Mouse (Mus musculus) forelimb bud, embryonic 11.5 days (tissue): ENCODE data around the gene Tjp3.

Experiments
- DNase-seq: peaks from one replicate; pipeline ENCODE4 v3.0.0-alpha.2; 2012; ENCODE audit warnings: low read depth, low spot score

Gene Tjp3

GRCm38 (mm10) chr10:81268643-81269412, 22.6 kb downstream of the Tjp3 start:
- no peak for DNase-seq

DNA sequence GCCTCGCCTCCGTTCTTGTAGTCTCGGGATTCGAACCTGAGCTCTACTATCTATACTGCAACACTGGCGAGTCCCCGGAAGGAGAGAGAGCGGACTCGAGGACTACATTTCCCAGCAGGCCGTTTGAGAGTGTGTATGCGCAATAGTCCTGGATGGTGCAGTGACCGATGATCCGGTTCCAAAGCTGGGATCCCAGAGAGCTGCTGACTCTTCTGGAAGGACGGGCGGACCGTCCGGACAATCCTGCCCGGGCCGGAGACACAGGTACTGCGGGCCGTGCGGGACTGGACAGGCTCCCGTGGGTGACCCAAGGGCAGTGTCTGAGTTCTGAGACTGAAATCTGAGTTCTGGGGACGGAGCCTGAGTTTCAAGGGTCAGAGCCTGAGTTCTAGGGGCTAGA, 23.3 kb downstream of the Tjp3 start:
- peak; percentile 83 for DNase-seq

DNA sequence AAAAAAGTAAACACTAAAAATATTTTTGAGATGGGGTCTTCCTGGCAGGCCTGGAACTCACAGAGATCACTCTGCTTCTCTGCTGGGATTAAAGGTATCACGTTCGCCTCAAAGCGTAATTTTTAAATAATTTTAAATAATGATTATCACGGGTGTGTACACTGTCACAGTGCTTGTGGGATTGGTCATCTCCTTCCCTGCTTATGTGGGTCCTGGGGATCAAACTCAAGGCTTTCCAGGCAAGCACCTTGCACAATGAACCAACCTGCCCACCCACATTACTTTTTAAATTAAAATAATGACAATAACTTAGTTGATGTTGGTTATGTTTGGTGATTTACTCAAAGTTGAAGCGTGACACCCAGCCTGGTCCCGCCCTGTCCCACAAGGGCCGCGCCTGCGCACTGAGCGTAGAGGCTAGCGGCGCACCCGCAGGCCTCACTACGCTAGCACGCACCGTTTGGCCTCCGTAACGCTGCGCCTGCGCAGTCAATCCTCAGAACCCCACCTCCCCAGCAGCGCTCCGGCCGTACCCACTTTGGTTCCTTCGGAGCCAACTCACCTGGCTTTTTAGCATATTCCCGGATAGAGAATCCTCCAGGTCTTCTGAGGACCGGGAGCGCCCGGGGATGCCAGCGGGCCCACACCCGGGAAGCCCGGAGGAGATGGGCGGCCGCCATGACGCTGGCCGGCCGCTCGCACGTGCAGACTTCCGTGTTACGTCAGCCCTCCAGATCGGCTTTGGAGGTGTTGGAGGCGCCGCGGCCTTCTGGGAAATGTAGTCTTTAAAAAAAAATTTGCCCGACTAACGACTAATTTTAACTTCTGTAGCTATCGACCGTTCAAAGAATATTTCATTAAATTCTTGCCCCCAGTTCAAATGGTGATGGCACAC, 24.9 kb downstream of the Tjp3 start, which contains the start of the genes Mrpl54 and Apba3:
Mrpl54 (minus strand) TSS at position 724 of the 895 bp plus-strand sequence.
Apba3 (plus strand) TSS at position 750 of the 895 bp plus-strand sequence.
- DNase-seq = peak; percentile 94

DNA sequence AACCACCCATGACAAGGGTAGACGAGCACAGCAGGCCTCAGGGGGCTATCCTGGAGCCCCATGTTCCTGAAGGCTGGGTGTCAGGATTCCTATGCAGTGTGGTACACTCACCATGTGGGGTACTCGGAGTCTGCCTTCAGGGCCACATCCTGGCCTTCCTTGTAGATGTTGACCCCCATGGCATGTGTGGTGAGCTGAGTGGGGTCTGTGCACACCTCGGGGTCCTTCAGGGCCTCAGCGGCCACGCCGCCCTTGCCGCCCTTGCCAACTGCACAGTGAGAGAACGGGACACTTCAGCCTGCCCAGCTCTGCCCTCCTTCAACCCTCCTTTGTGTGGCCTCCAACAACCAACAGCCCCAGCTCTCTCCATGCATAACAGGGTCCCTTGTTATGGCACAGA, 25.8 kb downstream of the Tjp3 start:
- DNase-seq = no peak

DNA sequence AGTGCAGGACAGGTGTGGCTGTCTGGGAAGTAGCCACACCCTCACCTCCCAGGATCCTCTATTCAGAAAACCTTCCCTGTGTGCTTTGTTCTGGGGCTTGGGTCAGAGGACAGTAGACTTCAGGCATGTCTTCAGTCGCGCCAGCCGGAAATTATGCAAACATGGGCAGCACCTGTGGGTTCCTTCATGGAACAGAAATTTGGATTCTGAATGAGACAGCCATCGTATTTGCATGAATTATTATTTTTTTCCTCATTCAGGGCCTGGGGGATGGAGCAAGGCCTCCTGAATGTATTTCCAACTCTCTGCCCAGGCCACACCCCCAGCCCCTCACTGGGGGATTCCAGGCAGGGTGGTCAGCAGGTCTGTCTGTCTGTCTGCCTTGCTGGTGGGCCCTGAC, 30.4 kb downstream of the Tjp3 start:
- no peak for DNase-seq

DNA sequence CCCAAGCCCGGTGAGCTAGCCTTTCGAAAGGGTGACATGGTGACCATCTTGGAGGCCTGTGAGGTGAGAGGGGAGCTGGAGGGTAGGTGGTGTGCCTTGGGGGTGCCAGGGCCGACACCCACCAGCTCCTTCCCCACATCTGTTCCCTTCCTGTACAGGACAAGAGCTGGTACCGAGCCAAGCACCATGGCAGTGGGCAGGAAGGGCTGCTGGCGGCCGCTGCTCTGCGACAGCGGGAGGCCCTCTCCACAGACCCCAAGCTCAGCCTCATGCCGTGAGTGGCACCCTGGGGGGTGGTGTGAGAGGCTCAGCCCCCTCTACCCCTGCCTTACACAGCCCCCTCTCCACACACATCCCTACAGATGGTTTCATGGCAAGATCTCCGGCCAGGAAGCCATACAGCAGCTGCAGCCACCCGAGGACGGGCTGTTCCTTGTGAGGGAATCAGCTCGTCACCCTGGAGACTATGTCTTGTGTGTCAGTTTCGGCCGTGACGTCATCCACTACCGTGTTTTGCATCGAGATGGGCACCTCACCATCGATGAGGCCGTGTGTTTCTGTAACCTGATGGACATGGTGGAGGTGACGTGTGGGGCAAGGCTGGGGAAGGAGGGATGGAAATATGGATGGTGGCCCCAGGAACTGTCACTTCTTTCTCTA, 32.0 kb downstream of the Tjp3 start:
- no peak for DNase-seq

- no peak for DNase-seq
Observed at GRCm38 (mm10) chr10:81257158-81258039, 34.0 kb downstream of the Tjp3 start.

DNA sequence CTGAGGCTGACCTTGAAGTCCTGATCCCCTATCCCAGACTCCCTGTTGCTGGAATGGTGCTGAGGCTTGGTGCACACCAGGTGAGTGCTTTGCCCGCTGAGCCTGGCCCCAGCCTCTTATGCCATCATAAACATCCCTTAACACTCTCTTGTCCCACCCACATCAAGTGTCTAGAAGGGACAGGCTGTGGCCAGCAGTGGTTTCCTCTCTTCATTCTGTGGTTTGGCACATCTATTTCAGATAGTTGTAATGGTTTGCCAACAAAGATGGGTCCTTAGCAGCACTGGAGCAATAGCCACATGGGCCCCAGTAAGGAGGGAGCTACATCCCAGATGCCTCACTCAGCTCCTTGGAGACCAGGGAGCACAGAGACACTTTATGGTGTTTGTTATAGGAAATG, 36.5 kb downstream of the Tjp3 start:
- DNase-seq = no peak

GRCm38 (mm10) chr10:81252424-81253419, 38.7 kb downstream of the Tjp3 start, which contains the start of gene Matk:
TSS of gene Matk (plus strand) at chr10:81252935.
- DNase-seq = peak; percentile 64

- no peak for DNase-seq
Observed at GRCm38 (mm10) chr10:81249442-81249841, 41.9 kb downstream of the Tjp3 start.

DNA sequence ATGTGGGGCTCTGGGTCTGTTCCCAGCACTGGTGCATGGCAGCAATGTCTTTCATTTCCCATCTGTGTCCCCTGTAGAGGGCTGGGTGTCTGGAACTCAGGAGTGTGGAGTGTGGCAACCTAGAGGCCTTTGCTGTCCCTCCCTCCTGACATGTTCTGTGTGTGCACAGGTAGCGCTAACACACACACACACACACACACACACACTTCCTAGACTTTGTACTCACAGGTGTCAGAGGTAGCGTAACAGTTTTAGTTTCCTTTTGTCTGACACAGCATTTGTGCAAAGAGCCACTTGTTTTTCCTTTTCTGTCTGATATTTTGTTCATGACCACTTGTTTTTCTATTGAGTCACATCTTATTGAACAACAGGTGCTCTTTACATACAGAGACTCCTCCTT, 43.6 kb downstream of the Tjp3 start:
- DNase-seq = no peak

DNA sequence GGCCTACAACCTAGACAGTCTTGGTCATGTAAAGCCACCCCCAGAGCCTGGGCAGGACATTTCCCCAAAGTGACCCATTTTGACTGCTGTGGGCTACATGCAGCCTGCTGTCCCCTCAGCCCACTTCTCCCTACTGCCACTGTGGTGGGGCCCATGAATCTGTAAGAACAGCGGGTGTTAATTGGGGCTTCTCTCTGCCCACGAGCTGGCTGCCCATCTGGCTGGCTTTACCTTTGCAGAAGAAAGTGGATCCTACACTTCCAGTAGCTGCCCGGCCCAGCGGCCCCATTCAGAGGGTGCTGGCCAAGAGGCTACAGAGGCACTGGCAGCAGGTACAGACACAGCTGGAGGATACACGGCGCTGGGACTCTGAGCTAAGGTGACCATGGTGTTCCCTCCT, 46.2 kb downstream of the Tjp3 start:
- no peak for DNase-seq

GRCm38 (mm10) chr10:81244595-81244994, 46.8 kb downstream of the Tjp3 start:
- peak; percentile 68 for DNase-seq

GRCm38 (mm10) chr10:81244146-81244545, 47.2 kb downstream of the Tjp3 start:
- no peak for DNase-seq

DNA sequence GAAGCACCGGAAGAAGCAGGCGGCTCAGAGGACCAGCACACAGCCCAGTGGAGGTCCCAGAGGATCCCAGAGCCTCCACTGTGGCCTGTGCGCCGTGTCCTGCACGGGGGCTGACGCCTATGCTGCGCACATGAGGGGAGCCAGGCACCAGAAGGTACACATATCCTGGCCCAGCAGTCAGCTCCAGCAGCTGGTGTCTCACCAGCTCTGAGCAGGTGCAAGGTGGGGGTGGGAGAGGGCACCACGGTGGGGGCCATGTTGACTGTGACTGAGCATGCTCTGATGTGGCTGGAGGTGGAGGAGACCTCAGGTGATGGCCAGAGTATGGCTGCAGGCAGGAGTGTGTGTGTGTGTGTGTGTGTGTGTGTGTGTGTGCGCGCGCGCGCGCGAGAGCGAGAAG, 49.4 kb downstream of the Tjp3 start:
- no peak for DNase-seq

DNA sequence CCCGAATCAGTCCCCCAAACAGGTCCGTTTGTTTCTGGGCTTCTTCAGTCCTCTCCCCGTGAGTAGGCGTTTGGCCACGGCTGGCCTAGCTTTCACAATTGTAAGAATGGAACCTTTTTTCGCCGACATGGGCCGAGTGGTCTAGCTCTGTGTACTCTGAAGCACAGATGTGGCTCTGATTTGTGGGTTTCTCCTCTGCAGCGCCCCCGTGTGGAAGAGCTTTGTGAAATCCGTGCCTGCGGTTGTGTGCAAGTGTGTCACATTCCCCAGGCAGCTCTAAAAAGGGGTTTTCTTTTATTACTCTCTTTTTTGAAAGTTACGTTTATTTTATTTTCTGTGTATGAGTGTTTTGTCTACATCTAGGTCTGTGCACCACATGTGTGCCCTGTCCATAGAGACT, 50.5 kb downstream of the Tjp3 start:
- peak; percentile 68 for DNase-seq

DNA sequence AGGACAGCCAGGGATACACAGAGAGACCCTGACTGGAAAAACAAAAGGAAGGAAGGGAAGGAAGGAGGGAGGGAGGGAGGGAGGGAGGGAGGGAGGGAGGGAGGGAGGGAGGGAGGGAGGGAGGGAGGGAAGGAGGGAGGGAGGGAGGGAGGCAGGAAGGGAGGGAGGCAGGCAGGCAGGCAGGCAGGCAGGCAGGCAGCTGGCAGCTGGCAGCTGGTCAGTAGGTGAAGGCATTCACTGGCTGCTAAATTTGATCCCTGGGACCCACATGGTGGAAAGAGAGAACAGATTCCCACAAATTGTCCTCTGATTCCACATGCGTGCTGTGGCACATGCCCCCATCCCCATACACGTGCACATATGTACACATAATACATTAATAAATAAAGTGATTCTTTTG, 52.8 kb downstream of the Tjp3 start:
- no peak for DNase-seq

- no peak for DNase-seq
Observed at GRCm38 (mm10) chr10:81236471-81237268, 54.7 kb downstream of the Tjp3 start.

- DNase-seq = no peak
Observed at GRCm38 (mm10) chr10:81234206-81234605, 57.2 kb downstream of the Tjp3 start.
